Mouse (Mus musculus): ENCODE data around the gene Slc36a2.

Slc36a2 gene

GRCm38 (mm10) chr11:55184733-55185291 lies at the start of gene Slc36a2:
Slc36a2 (minus strand) TSS chr11:55185077.
- in situ Hi-C loops (cut with MboI; ENCODE audit: low pct_unique_long_range_greater_than_20kb in 1 of 2, low sequenced_read_pairs in 2 of 2, unreplicated experiment in 1 of 2) = no loop called here

- in situ Hi-C loops (cut with MboI; ENCODE audit: low pct_unique_long_range_greater_than_20kb in 1 of 2, low sequenced_read_pairs in 2 of 2, unreplicated experiment in 1 of 2) = no loop called here
These were observed 49.4 kb upstream of the Slc36a2 start for GRCm38 (mm10) chr11:55234288-55234687.

GRCm38 (mm10) chr11:55231034-55231433 lies 46.2 kb upstream of the Slc36a2 start:
- in situ Hi-C loops (cut with MboI; ENCODE audit: low pct_unique_long_range_greater_than_20kb in 1 of 2, low sequenced_read_pairs in 2 of 2, unreplicated experiment in 1 of 2) = no loop called here

GRCm38 (mm10) chr11:55221306-55221705 lies 36.4 kb upstream of the Slc36a2 start:
- in situ Hi-C loops (cut with MboI; ENCODE audit: low pct_unique_long_range_greater_than_20kb in 1 of 2, low sequenced_read_pairs in 2 of 2, unreplicated experiment in 1 of 2) = no loop called here

- in situ Hi-C loops (cut with MboI; ENCODE audit: low pct_unique_long_range_greater_than_20kb in 1 of 2, low sequenced_read_pairs in 2 of 2, unreplicated experiment in 1 of 2) = loop anchor here in 1 of 2 experiments (10.0 kb wide), 1 partner anchor 66 kb away; no protein-coding TSS in a partner anchor
These were observed 33.6 kb upstream of the Slc36a2 start for GRCm38 (mm10) chr11:55218473-55218872.

- in situ Hi-C loops (cut with MboI; ENCODE audit: low pct_unique_long_range_greater_than_20kb in 1 of 2, low sequenced_read_pairs in 2 of 2, unreplicated experiment in 1 of 2) = loop anchor here in 1 of 2 experiments (10.0 kb wide), 1 partner anchor 67 kb away; no protein-coding TSS in a partner anchor
These were observed 33.0 kb upstream of the Slc36a2 start for GRCm38 (mm10) chr11:55217880-55218279.

- in situ Hi-C loops (cut with MboI; ENCODE audit: low pct_unique_long_range_greater_than_20kb in 1 of 2, low sequenced_read_pairs in 2 of 2, unreplicated experiment in 1 of 2) = loop anchor here in 1 of 2 experiments (10.0 kb wide), 1 partner anchor 67 kb away; no protein-coding TSS in a partner anchor
These were observed 32.5 kb upstream of the Slc36a2 start for GRCm38 (mm10) chr11:55217418-55217817.

- in situ Hi-C loops (cut with MboI; ENCODE audit: low pct_unique_long_range_greater_than_20kb in 1 of 2, low sequenced_read_pairs in 2 of 2, unreplicated experiment in 1 of 2) = loop anchor here in 1 of 2 experiments (10.0 kb wide), 1 partner anchor 68 kb away; no protein-coding TSS in a partner anchor
These were observed 32.0 kb upstream of the Slc36a2 start for GRCm38 (mm10) chr11:55216830-55217229.

- in situ Hi-C loops (cut with MboI; ENCODE audit: low pct_unique_long_range_greater_than_20kb in 1 of 2, low sequenced_read_pairs in 2 of 2, unreplicated experiment in 1 of 2) = loop anchor here in 1 of 2 experiments (10.0 kb wide), 1 partner anchor 69 kb away; no protein-coding TSS in a partner anchor
These were observed 31.2 kb upstream of the Slc36a2 start for GRCm38 (mm10) chr11:55216061-55216460.

GRCm38 (mm10) chr11:55214978-55215377 lies 30.1 kb upstream of the Slc36a2 start:
- in situ Hi-C loops (cut with MboI; ENCODE audit: low pct_unique_long_range_greater_than_20kb in 1 of 2, low sequenced_read_pairs in 2 of 2, unreplicated experiment in 1 of 2) = loop anchor here in 1 of 2 experiments (10.0 kb wide), 1 partner anchor 70 kb away; no protein-coding TSS in a partner anchor

GRCm38 (mm10) chr11:55214161-55214560 lies 29.3 kb upstream of the Slc36a2 start:
- in situ Hi-C loops (cut with MboI; ENCODE audit: low pct_unique_long_range_greater_than_20kb in 1 of 2, low sequenced_read_pairs in 2 of 2, unreplicated experiment in 1 of 2) = loop anchor here in 1 of 2 experiments (10.0 kb wide), 1 partner anchor 71 kb away; no protein-coding TSS in a partner anchor

GRCm38 (mm10) chr11:55213518-55213917 lies 28.6 kb upstream of the Slc36a2 start:
- in situ Hi-C loops (cut with MboI; ENCODE audit: low pct_unique_long_range_greater_than_20kb in 1 of 2, low sequenced_read_pairs in 2 of 2, unreplicated experiment in 1 of 2) = loop anchor here in 1 of 2 experiments (10.0 kb wide), 1 partner anchor 71 kb away; no protein-coding TSS in a partner anchor

- in situ Hi-C loops (cut with MboI; ENCODE audit: low pct_unique_long_range_greater_than_20kb in 1 of 2, low sequenced_read_pairs in 2 of 2, unreplicated experiment in 1 of 2) = loop anchor here in 1 of 2 experiments (10.0 kb wide), 1 partner anchor 75 kb away; no protein-coding TSS in a partner anchor
These were observed 24.9 kb upstream of the Slc36a2 start for GRCm38 (mm10) chr11:55209626-55210353.

- in situ Hi-C loops (cut with MboI; ENCODE audit: low pct_unique_long_range_greater_than_20kb in 1 of 2, low sequenced_read_pairs in 2 of 2, unreplicated experiment in 1 of 2) = no loop called here
These were observed 24.2 kb upstream of the Slc36a2 start for GRCm38 (mm10) chr11:55209032-55209431.

- in situ Hi-C loops (cut with MboI; ENCODE audit: low pct_unique_long_range_greater_than_20kb in 1 of 2, low sequenced_read_pairs in 2 of 2, unreplicated experiment in 1 of 2) = no loop called here
These were observed 23.3 kb upstream of the Slc36a2 start for GRCm38 (mm10) chr11:55208001-55208690.

- in situ Hi-C loops (cut with MboI; ENCODE audit: low pct_unique_long_range_greater_than_20kb in 1 of 2, low sequenced_read_pairs in 2 of 2, unreplicated experiment in 1 of 2) = loop anchor here in 1 of 2 experiments (5.0 kb wide), 2 partner anchors 178 to 243 kb away; no protein-coding TSS in a partner anchor
These were observed 19.7 kb upstream of the Slc36a2 start for GRCm38 (mm10) chr11:55204602-55205001.

- in situ Hi-C loops (cut with MboI; ENCODE audit: low pct_unique_long_range_greater_than_20kb in 1 of 2, low sequenced_read_pairs in 2 of 2, unreplicated experiment in 1 of 2) = loop anchor here in 1 of 2 experiments (5.0 kb wide), 2 partner anchors 178 to 243 kb away; no protein-coding TSS in a partner anchor
These were observed 19.3 kb upstream of the Slc36a2 start, which contains the start of gene Slc36a1 for GRCm38 (mm10) chr11:55204159-55204596. Slc36a1 (plus strand) TSS chr11:55204350.

GRCm38 (mm10) chr11:55197740-55198510 lies 13.0 kb upstream of the Slc36a2 start:
- in situ Hi-C loops (cut with MboI; ENCODE audit: low pct_unique_long_range_greater_than_20kb in 1 of 2, low sequenced_read_pairs in 2 of 2, unreplicated experiment in 1 of 2) = loop anchor here in 1 of 2 experiments (5.0 to 10.0 kb wide), 2 partner anchors 184 to 247 kb away; no protein-coding TSS in a partner anchor
